Mouse (Mus musculus) CH12.LX (cell line): ENCODE data around the gene Atg4b. TPM values are rescaled to one million over a fixed set of nuclear protein-coding genes. Genes with fewer than 3 reads are reported as not detected.

ENCODE experiments used
- DNase-seq: peaks from one replicate; pipeline ENCODE4 v3.0.0-alpha.2; 2013; ENCODE audit errors: extremely low read depth
- H3K27ac ChIP-seq: 2 replicates; pipeline ENCODE4 v1.5.1; 2012; ENCODE audit warnings: low read depth, mild to moderate bottlenecking, control low read depth, moderate library complexity; ENCODE audit not compliant: insufficient read depth
- H3K27me3 ChIP-seq: replicated peaks from 2 replicates; pipeline ENCODE3; 2012; ENCODE audit warnings: inconsistent platforms
- H3K36me3 ChIP-seq, 2 experiments: replicated peaks in 1 of 2; 2 replicates each; pipeline versions ENCODE3 to v1.6.1; 2012; ENCODE audit warnings: inconsistent platforms in 1 of 2, low read length in 1 of 2, mild to moderate bottlenecking in 1 of 2, mixed read lengths in 1 of 2, moderate library complexity in 1 of 2; ENCODE audit not compliant: control insufficient read depth in 1 of 2, insufficient read depth in 1 of 2
- H3K4me1 ChIP-seq, 2 experiments: 2 replicates each; pipeline ENCODE4 v1.6.1; 2012; ENCODE audit warnings: inconsistent platforms in 1 of 2, moderate library complexity in 1 of 2; ENCODE audit not compliant: insufficient read depth in 2 of 2, control insufficient read depth in 1 of 2
- H3K4me2 ChIP-seq: 2 replicates; pipeline ENCODE4 v1.6.1; 2012; ENCODE audit warnings: low read depth, mild to moderate bottlenecking, control low read depth; ENCODE audit not compliant: poor library complexity, insufficient read depth, severe bottlenecking
- H3K4me3 ChIP-seq, 3 experiments: fragments of 150-350 bp in 1 of 3; sonication (generic) in 1 of 3; replicated peaks in 1 of 3; 2 replicates each; pipeline versions ENCODE3 to v1.5.1; 2011 to 2012; ENCODE audit warnings: low read depth in 2 of 3, low read length in 2 of 3, mild to moderate bottlenecking in 2 of 3, moderate library complexity in 2 of 3, control low read depth in 1 of 3, improper control_type of control experiment in 1 of 3, inconsistent platforms in 1 of 3, mixed read lengths in 1 of 3; ENCODE audit not compliant: poor library complexity in 1 of 3
- H3K79me2 ChIP-seq: replicated peaks from 2 replicates; pipeline ENCODE4 v1.6.1; 2012; ENCODE audit warnings: mild to moderate bottlenecking, moderate library complexity; ENCODE audit not compliant: control insufficient read depth, poor library complexity, insufficient read depth, severe bottlenecking; ENCODE audit errors: extremely low read depth
- H3K9ac ChIP-seq: 2 replicates; pipeline ENCODE4 v1.6.1; 2012; ENCODE audit warnings: low read depth, mild to moderate bottlenecking, control low read depth, moderate library complexity; ENCODE audit not compliant: insufficient read depth
- H3K9me3 ChIP-seq: replicated peaks from 2 replicates; pipeline ENCODE3; 2012; ENCODE audit warnings: low read length, inconsistent platforms, mixed read lengths
- CHD1 ChIP-seq: IDR thresholded peaks from 2 replicates; pipeline ENCODE4 v1.6.1; 2012; ENCODE audit warnings: low read depth, low read length, improper control_type of control experiment, inconsistent platforms
- CHD2 ChIP-seq: IDR thresholded peaks from 2 replicates; pipeline ENCODE4 v1.6.1; 2011; ENCODE audit warnings: low read length, improper control_type of control experiment
- E2F4 ChIP-seq: IDR thresholded peaks from 2 replicates; pipeline ENCODE4 v1.6.1; 2011; ENCODE audit warnings: low read depth, low read length, improper control_type of control experiment; ENCODE audit not compliant: insufficient replicate concordance
- ELF1 ChIP-seq: IDR thresholded peaks from 2 replicates; pipeline ENCODE4 v1.6.1; 2014; ENCODE audit warnings: low read depth, mild to moderate bottlenecking, inconsistent platforms, low read length, improper control_type of control experiment
- EP300 ChIP-seq: IDR thresholded peaks from 2 replicates; pipeline ENCODE4 v1.6.1; 2011; ENCODE audit warnings: low read length, improper control_type of control experiment
- HCFC1 ChIP-seq: IDR thresholded peaks from 2 replicates; pipeline ENCODE4 v1.6.1; 2012; ENCODE audit warnings: low read depth, mild to moderate bottlenecking, inconsistent platforms, low read length, improper control_type of control experiment
- IRF4 ChIP-seq: IDR thresholded peaks from 2 replicates; pipeline ENCODE4 v1.6.1; 2014; ENCODE audit warnings: low read depth, mild to moderate bottlenecking, inconsistent platforms, low read length, improper control_type of control experiment
- JUND ChIP-seq: conservative IDR thresholded peaks from 2 replicates; pipeline ENCODE4 v1.6.1; 2011; ENCODE audit warnings: low read depth, low read length, improper control_type of control experiment
- KAT2A ChIP-seq: IDR thresholded peaks from 2 replicates; pipeline ENCODE4 v1.6.1; 2012; ENCODE audit warnings: low read length, improper control_type of control experiment, inconsistent platforms; ENCODE audit not compliant: insufficient replicate concordance
- MAFK ChIP-seq: IDR thresholded peaks from 2 replicates; pipeline ENCODE4 v1.6.1; 2011; ENCODE audit warnings: low read length, improper control_type of control experiment; ENCODE audit not compliant: insufficient replicate concordance
- MAX ChIP-seq: IDR thresholded peaks from 2 replicates; pipeline ENCODE4 v1.6.1; 2011; ENCODE audit warnings: low read length, improper control_type of control experiment
- MAZ ChIP-seq: IDR thresholded peaks from 2 replicates; pipeline ENCODE4 v1.6.1; 2012; ENCODE audit warnings: low read depth, mild to moderate bottlenecking, inconsistent platforms, low read length, improper control_type of control experiment, moderate library complexity
- MEF2A ChIP-seq: IDR thresholded peaks from 2 replicates; pipeline ENCODE4 v1.6.1; 2014; ENCODE audit warnings: low read depth, mild to moderate bottlenecking, inconsistent platforms, low read length, improper control_type of control experiment, borderline replicate concordance
- MXI1 ChIP-seq: IDR thresholded peaks from 2 replicates; pipeline ENCODE4 v1.6.1; 2011; ENCODE audit warnings: mild to moderate bottlenecking, low read depth, low read length, improper control_type of control experiment
- NRF1 ChIP-seq: IDR thresholded peaks from 2 replicates; pipeline ENCODE4 v1.6.1; 2014; ENCODE audit warnings: low read depth, mild to moderate bottlenecking, inconsistent platforms, low read length, improper control_type of control experiment, moderate library complexity
- PAX5 ChIP-seq: IDR thresholded peaks from 2 replicates; pipeline ENCODE4 v1.6.1; 2012; ENCODE audit warnings: low read length, inconsistent platforms, mixed read lengths
- POLR2A ChIP-seq: IDR thresholded peaks from 2 replicates; pipeline ENCODE4 v1.6.1; 2011; ENCODE audit warnings: low read depth, mild to moderate bottlenecking, improper control_type of control experiment, low read length
- RAD21 ChIP-seq: IDR thresholded peaks from 2 replicates; pipeline ENCODE4 v1.6.1; 2011; ENCODE audit warnings: low read depth, mild to moderate bottlenecking, low read length, improper control_type of control experiment, moderate library complexity
- RCOR1 ChIP-seq: conservative IDR thresholded peaks from 2 replicates; pipeline ENCODE4 v1.6.1; 2012; ENCODE audit warnings: low read depth, mild to moderate bottlenecking, inconsistent platforms, low read length, improper control_type of control experiment
- SIN3A ChIP-seq: IDR thresholded peaks from 2 replicates; pipeline ENCODE4 v1.6.1; 2012; ENCODE audit warnings: low read length, improper control_type of control experiment, inconsistent platforms
- TCF12 ChIP-seq: IDR thresholded peaks from 2 replicates; pipeline ENCODE4 v1.6.1; 2014; ENCODE audit warnings: low read depth, mild to moderate bottlenecking, inconsistent platforms, low read length, improper control_type of control experiment
- UBTF ChIP-seq: IDR thresholded peaks from 2 replicates; pipeline ENCODE4 v1.6.1; 2012; ENCODE audit warnings: low read depth, mild to moderate bottlenecking, inconsistent platforms, low read length, improper control_type of control experiment, moderate library complexity
- USF1 ChIP-seq: IDR thresholded peaks from 2 replicates; pipeline ENCODE4 v1.6.1; 2014; ENCODE audit warnings: low read depth, mild to moderate bottlenecking, inconsistent platforms, low read length, improper control_type of control experiment
- USF2 ChIP-seq: conservative IDR thresholded peaks from 2 replicates; pipeline ENCODE4 v1.6.1; 2011; ENCODE audit warnings: low read depth, low read length, improper control_type of control experiment
- ZC3H11A ChIP-seq: IDR thresholded peaks from 2 replicates; pipeline ENCODE4 v1.6.1; 2012; ENCODE audit warnings: low read depth, mild to moderate bottlenecking, inconsistent platforms, low read length, improper control_type of control experiment
- ZNF384 ChIP-seq: IDR thresholded peaks from 2 replicates; pipeline ENCODE4 v1.6.1; 2012; ENCODE audit warnings: low read depth, low read length, improper control_type of control experiment, inconsistent platforms
- dilution Hi-C: fragments of 300-500 bp; cut with MboI; formaldehyde crosslinking; loops from 2 replicates; pipeline ENCODE4 v1.14.3; 2020; ENCODE audit warnings: low sequenced_read_pairs; ENCODE audit not compliant: extremely low pct_unique_long_range_greater_than_20kb, extremely low pct_ligation_motif_present
- in situ Hi-C: fragments of 300-500 bp; cut with MboI; formaldehyde crosslinking; loops from 3 replicates; pipeline ENCODE4 v1.14.3; 2019; ENCODE audit warnings: low sequenced_read_pairs, low pct_ligation_motif_present, low pct_unique_long_range_greater_than_20kb, mixed read lengths
- polyA plus RNA-seq: library from polyadenylated mRNA; unstranded; fragments of >175 nt; gene quantifications from 2 replicates; pipeline ENCODE4 v1.2.1, GENCODE M21; 2012; ENCODE audit warnings: low read depth; ENCODE audit not compliant: insufficient read length
- total RNA-seq, 2 experiments: library from RNA; depleted of rRNA; stranded (reverse); fragments of 300-350 nt in 1 of 2; fragments of >200 nt in 1 of 2; gene quantifications; 2 replicates each; pipeline ENCODE4 v1.2.3; 2012 to 2014

Gene Atg4b
- total and polyA plus RNA-seq, 3 experiments: 20.1 to 55.1 (median 21.4) TPM

DNA sequence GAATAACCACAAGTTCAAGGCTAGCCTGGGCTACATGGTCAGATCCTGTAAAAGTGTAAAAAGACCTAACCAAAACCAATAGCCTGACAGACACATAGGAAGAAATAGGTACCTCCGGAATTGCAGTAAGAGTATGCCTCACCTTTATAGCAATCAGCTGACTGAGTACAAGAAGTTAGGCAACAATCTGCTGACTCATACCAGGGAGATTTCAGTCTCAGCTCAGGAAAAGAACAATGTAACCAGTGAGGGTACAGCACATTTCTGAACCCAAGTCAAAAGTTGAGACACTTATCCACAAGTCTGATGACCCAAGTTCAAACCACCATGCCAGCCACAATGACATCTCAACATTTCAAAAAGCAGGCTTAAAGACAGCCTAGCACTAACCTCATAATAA lies 2.8 kb upstream of the Atg4b start:
- TF ChIP-seq MXI1 (no peak), ZC3H11A (no peak), USF2 (no peak), E2F4 (no peak), ELF1 (no peak), SIN3A (no peak), ZNF384 (no peak), MAX (no peak), RCOR1 (no peak), IRF4 (no peak), JUND (no peak), MEF2A (no peak), RAD21 (no peak), KAT2A (no peak), USF1 (no peak)
- TF ChIP-seq, all 38 proteins: peak for 0
- dilution Hi-C loops: no loop called here

DNA sequence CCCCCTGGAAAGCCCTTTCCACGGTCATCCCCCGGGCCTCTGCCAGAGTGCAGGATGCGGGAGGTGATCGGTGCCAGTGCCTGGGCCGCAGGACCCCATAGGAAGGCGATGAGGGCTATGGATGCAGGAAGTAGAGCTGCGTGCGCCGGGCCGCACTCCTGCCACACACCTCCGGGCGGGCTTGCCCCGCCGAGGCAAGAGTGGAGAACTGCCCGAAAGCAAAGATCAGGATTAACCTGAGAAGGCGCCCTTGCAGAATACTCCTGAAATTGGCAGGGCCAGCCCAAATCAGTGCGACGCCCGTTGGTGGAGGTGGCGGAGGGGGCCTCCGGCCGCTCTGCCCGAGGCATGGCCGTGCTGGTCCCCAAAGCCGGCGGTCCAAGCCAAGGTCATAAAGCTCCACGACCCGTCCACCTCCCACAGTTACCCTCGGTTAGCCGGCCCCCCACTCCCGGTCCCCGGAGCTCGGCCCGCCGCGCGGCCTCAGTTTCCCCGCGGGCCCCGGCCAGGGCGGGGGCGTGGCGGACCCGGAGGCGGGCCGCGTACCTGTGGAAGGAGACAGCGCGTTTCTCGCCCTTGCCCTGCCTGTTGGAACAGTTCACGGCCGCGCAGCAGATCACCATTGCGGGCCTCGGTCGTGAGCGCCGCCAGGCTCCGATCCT lies 2.7 kb downstream of the Atg4b start:
- Histone ChIP-seq H3K4me1 (peaks cover 8 to 48% of the 10 kb centered on the region in 2 experiments; a peak in 3 of 4 replicates), H3K79me2 (peaks cover 52% of the 10 kb centered on the region), H3K9me3 (no peaks in the 10 kb centered on the region), H3K4me2 (peak overlapping the region; percentile 81), H3K27ac (peak overlapping the region; percentile 59), H3K4me3 (peak overlapping the region; percentile 85 to 95 (median 88)), H3K9ac (peak overlapping the region; percentile 73), H3K27me3 (no peaks in the 10 kb centered on the region), H3K36me3 (peaks cover 16 to 26% of the 10 kb centered on the region in 2 experiments)
- in situ Hi-C loops: no loop called here
- peak; percentile 17 for DNase-seq
- no peak for TF ChIP-seq KAT2A
- TF ChIP-seq POLR2A: no peak
- TF ChIP-seq CHD1: no peak
- no peak for TF ChIP-seq USF2
- TF ChIP-seq MAX: no peak
- TF ChIP-seq HCFC1: no peak; the same call in 1 of the 2 replicates
- no peak for TF ChIP-seq TCF12
- TF ChIP-seq RCOR1: no peak
- no peak for TF ChIP-seq ZC3H11A
- TF ChIP-seq PAX5: no peak
- no peak for TF ChIP-seq EP300
- no peak for TF ChIP-seq MAZ
- no peak for TF ChIP-seq NRF1
- no peak for TF ChIP-seq ZNF384
- no peak for TF ChIP-seq IRF4
- no peak for TF ChIP-seq CHD2
- no peak for TF ChIP-seq MAFK
- no peak for TF ChIP-seq E2F4
- TF ChIP-seq UBTF: no peak
- dilution Hi-C loops: no loop called here

More for the DNA sequence above, 2.8 kb upstream of the Atg4b start:
- no peak overlapping the region for H3K27ac ChIP-seq
- in situ Hi-C loops: no loop called here
- no peaks in the 10 kb centered on the region for H3K27me3 ChIP-seq
- DNase-seq: no peak
- no peak overlapping the region for H3K9ac ChIP-seq
- H3K4me1 ChIP-seq: peaks cover 5 to 30% of the 10 kb centered on the region in 2 experiments; a peak in 3 of 4 replicates
- H3K79me2 ChIP-seq: peaks cover 13% of the 10 kb centered on the region
- H3K9me3 ChIP-seq: no peaks in the 10 kb centered on the region
- no peak overlapping the region for H3K4me2 ChIP-seq
- no peak overlapping the region for H3K4me3 ChIP-seq
- H3K36me3 ChIP-seq: peaks cover 21 to 55% of the 10 kb centered on the region in 2 experiments
